Mouse (Mus musculus): ENCODE data around the gene Klhdc3. TPM values are rescaled to one million over a fixed set of nuclear protein-coding genes. Genes with fewer than 3 reads are reported as not detected.

Klhdc3 gene
- polyA plus RNA-seq (2012; rRNA removed; ENCODE audit: low replicate concordance): 82.4 and 90.5 TPM in 2 replicates

DNA sequence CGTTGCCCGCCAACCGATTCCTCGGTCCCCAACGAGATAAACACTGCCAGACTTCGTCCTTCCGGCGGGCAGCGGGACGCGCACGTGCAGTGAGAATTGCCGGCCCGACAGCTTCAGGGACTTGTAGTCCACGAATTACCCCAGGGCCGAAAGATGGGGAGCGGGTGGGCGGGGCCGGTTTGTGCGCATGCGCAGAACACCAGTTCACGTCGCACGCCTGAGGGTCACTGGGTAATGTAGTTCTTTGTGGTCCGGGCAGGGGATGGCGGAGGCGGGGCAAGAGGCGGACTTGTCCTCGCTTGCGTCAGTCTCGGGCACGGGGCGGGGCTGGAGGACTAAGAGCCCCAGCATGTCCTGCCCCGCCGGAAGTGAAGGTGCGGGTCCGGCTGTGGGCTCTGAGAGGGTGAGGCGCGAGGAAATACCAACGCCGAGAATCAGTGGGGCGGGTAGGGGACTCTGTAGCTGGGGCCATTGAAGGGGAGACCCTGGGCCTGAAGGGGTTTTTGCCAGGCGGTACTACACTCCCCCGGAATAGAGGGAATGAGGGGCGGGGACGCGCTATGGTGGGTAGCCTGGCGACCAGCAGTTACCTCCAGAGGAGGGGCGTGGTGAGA, at the start of gene Klhdc3:
TSS of gene Klhdc3 (minus strand) at position 155 of the 614 bp plus-strand sequence.

DNA sequence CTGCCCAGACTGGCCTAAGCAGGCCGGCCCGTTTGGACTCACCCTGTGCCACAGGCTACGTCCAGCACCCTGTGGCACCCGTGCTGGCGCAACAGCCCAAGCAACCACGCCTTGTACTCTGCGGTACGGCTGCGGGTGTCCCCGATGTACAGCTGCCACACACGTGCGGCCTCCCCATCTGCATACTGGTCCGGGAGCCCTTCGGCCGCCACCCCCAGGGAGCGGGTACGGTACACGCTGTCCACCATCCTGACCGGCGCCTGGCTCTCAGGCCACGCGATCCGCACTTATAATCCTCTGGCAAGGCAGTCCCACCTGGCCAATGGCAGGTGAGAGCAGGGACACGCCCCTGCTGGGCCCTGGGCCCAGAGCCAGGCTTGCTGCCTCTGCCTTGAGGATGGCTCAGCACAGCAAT, 48.2 kb upstream of the Klhdc3 start, which contains the start of gene Gnmt:
TSS of gene Gnmt (minus strand) at position 265 of the 415 bp plus-strand sequence.

DNA sequence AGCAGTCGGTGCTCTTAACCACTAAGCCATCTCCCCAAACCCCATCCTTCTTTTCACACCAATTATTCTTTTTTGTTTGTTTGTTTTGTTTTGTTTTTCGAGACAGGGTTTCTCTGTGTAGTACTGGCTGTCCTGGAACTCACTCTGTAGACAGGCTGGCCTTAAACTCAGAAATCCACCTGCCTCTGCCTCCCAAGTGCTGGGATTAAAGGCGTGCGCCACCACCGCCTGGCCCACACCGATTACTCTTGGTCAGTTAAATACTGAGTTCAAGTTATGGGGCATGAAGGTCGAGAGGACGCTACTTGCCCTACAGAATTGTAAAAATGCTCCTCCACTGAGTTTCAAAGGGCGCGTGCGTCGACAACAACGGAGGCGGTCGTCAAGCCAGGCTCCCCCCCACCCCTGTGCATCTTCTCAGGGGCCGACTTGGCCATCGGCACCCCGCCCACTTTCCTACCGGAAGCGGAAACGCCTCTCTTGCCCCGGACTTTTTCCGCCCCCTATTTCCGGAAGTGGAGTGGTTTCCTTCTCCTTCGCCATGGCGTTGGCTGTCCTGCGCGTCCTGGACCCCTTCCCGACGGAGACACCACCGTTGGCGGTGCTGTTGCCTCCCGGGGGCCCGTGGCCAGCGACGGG, 30.4 kb upstream of the Klhdc3 start, which contains the start of gene Pex6:
TSS of gene Pex6 (plus strand) at position 505 of the 639 bp plus-strand sequence.

DNA sequence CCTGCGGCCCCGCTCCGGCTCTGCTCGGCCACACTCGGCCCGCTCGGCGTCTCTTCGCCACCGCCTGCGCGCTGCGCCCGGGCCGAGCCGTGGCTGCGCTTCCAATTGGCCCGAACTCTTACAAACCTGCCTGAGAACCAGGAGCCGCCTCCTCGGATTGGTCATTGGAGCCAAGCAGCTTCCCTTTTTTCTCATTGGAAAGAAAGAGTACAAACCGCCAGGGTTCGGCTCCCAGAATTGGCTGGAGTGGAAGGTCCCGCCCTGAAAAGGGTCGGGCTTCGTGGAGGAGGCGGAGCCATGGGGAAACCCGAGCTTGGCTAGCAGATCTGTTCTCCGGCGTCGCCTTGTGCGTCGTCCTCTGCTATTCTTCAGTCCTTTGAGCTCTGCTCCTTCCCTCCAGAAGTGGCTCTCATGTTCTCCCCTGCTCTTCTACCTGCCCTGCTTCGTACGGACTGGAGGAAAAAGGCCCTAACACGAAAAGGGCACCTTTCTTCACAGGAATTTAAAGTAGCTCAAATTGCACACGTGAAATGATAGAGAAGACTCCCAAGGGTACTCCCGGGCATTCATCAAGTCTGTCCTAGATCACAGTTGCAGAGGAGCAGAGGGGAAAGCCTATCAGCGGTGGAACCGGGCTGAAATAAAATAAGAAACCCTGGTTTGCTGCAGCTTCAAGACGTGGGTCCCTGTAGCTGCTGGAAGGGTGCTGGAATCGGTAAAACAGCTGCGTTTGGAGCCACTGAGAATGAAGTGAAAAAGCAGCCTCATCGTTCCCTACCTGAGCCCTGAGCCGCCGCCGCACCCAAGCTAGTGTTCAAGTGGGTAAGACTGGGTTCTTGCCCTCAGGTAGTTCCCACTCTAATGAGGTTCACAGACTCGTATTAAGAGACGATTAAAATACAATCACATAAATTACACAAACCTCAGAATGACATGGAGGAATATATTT, 24.4 kb upstream of the Klhdc3 start, which contains the start of gene Ppp2r5d:
TSS of gene Ppp2r5d (minus strand) at position 225 of the 949 bp plus-strand sequence.

DNA sequence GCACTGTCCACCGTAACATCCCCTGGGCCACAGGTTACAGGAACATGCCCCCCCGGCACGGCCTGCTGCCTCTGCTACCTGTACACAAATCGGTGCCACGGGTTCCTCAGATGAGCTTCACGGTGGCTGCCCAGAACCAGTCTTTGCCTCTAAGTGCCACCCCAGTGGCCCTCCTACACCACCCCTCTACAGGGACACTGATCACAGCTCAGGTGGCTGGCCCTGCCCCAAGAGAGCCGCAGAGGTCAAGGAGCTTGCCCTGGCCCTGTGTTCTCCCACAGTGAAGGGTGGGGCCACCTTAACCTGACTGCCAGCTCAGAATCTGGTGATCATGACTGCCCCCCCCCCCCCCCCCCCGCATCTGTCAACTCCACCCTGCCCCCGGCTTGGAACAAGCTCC, 2.3 kb downstream of the Klhdc3 start, which contains the start of gene Mea1:
TSS of gene Mea1 (plus strand) at position 378 of the 400 bp plus-strand sequence.

GRCm38 (mm10) chr17:46673850-46674529, 6.7 kb downstream of the Klhdc3 start, which contains the start of gene Rrp36:
Gene Rrp36, minus strand, starts transcription at chr17:46674352.

DNA sequence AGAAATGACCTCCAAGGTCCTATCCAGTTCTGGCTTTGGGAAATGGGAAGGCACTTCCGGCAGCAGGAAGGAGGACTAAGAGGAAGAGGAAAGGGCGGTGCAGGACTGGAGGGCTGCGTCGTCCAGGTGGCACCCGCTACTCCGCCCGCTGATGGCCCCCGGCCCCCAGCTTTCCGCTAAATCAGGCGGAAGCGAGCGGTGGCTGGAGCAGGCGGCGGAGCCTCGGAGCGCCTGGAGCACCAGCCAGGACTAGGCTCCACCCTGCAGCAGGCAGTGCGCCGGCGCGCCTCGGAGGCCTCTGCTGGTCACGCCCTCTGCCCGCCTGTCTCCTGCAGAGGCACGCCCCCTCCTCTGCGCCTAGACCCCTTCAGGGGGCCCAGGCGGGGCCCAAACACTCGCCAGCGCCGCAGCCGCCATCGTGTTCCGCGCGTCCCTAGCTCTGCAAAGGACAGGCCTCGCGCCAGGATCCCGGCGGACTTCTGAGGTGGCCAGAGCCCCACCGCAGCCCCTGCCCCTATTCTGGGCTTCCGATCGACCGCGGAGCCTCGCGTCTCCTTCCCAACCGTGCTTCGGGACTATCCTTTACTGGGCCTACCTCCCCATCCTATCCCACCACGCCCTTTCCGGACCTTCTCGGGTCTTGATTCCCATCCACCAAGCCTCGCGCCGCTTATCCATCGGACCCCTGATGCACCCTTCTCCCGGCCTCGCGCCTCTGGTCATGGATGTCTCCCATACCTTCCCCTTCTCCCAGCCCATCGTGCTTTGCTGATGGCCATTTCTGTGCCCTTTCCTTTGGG, 30.3 kb downstream of the Klhdc3 start, which contains the start of gene Cul7:
TSS of gene Cul7 (plus strand) at position 106 of the 800 bp plus-strand sequence.

DNA sequence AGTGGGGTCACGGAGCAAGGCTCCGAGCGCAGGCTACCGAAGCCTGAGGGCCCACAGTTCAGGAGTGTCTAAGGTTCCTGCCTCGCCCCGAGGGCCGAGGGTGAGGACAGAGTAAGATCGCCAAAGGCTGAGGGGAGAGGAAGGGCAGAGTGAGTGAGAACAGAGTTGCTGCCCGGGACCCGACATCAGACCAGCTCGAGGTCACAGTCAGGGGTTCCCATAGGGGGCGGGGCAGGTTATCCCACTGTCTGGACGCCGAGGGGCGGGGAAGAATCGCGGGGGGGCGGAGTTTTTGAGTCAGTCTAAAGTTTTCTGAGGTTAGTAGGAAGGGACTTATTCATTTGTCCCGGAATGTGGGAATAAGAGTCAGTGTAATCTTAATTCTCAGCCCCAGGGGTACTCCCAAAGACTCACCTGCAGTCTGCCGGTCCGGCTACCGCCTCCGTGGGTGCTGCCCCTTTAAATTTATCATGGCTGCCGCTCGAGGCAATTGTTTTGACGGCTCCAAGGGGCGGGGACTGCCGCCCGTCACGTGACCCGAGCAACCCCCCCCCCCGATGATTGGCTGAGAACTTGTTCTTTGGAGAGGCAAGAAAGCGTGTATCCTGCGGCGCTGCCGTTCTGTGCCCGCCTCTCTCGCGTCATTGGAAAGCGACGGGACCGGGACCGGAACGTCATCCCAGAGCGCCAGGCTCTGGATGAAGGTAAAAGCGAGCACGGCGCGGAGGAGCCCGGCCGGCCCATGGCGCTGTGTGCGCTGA, 35.0 kb downstream of the Klhdc3 start, which contains the start of the genes Klc4 and Mrpl2:
TSS of gene Klc4 (minus strand) at position 462 of the 761 bp plus-strand sequence.
TSS of gene Mrpl2 (plus strand) at position 669 of the 761 bp plus-strand sequence.

DNA sequence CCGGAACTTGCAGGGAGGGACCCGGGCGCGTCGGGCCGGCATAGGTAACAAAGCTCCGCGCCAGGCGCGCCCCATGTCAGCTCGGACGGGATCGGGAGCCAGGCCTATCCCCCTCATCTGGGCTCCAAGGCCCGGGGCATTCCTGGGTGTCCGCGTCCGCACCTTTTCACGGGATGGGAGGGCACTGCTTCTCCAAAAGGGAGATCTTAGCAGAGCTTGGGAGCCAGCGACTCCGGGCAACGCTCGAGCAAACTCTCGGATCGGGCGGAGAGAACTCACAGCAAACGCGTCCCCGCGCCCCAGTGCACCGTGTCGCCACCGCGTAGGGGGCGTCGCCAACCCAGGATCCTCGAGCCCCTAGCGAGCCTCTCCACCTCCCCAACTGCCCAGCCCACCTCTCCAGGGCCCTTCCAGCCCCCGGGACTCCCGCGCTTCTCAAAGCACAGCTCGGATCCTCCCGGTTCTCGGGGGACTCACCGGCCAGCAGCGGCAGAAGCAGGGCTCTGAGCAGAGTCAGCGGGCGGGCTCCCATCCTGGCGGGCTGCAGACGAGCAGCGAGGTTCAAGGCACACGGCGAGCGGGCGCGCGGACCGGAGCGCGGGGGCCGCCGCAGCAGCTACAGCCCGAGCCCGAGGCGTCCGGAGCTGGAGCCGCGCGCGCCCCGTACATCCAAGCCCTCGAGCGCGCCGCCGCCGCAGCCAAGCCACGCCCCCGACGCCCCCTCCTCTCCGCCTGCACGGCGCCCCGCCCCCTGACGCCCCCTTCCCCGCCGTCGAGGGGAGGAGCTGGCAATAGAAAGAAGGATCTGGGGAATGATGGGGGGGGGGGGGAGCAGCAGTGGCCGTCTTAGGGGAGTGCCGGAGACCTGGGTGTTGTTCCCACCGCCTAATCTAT, 51.7 kb downstream of the Klhdc3 start, which contains the start of gene Ptk7:
TSS of gene Ptk7 (minus strand) at position 714 of the 894 bp plus-strand sequence.

Other genes starting within 250 kb of the Klhdc3 start
- not detected in 2 replicates for gene Slc22a7, start 242.5 kb downstream of the Klhdc3 start, polyA plus RNA-seq (2012; rRNA removed; ENCODE audit: low replicate concordance)
- 0.03 and 0.35 TPM in 2 replicates for gene Ttbk1, start 193.2 kb downstream of the Klhdc3 start, polyA plus RNA-seq (2012; rRNA removed; ENCODE audit: low replicate concordance)
- 0.52 and 9.8 TPM in 2 replicates for gene Dnph1, start 184.2 kb downstream of the Klhdc3 start, polyA plus RNA-seq (2012; rRNA removed; ENCODE audit: low replicate concordance)
- 31.7 and 46.2 TPM in 2 replicates for gene Cul9, start 134.5 kb downstream of the Klhdc3 start, polyA plus RNA-seq (2012; rRNA removed; ENCODE audit: low replicate concordance)
- 89.3 and 235 TPM in 2 replicates for gene Srf, start 124.7 kb downstream of the Klhdc3 start, polyA plus RNA-seq (2012; rRNA removed; ENCODE audit: low replicate concordance)
- gene Ptk7, start 51.4 kb downstream of the Klhdc3 start, polyA plus RNA-seq (2012; rRNA removed; ENCODE audit: low replicate concordance): 5.1 and 118 TPM in 2 replicates
- 14.9 and 19.2 TPM in 2 replicates for gene Klc4, start 34.9 kb downstream of the Klhdc3 start, polyA plus RNA-seq (2012; rRNA removed; ENCODE audit: low replicate concordance)
- gene Mrpl2, start 34.7 kb downstream of the Klhdc3 start, polyA plus RNA-seq (2012; rRNA removed; ENCODE audit: low replicate concordance): 65.3 and 89.3 TPM in 2 replicates
- 39.0 and 83.9 TPM in 2 replicates for gene Cul7, start 30.6 kb downstream of the Klhdc3 start, polyA plus RNA-seq (2012; rRNA removed; ENCODE audit: low replicate concordance)
- 35.9 and 42.6 TPM in 2 replicates for gene Rrp36, start 6.6 kb downstream of the Klhdc3 start, polyA plus RNA-seq (2012; rRNA removed; ENCODE audit: low replicate concordance)
- gene Mea1, start 2.1 kb downstream of the Klhdc3 start, polyA plus RNA-seq (2012; rRNA removed; ENCODE audit: low replicate concordance): 80.7 and 88.9 TPM in 2 replicates
- gene Ppp2r5d, start 24.2 kb upstream of the Klhdc3 start, polyA plus RNA-seq (2012; rRNA removed; ENCODE audit: low replicate concordance): 72.2 and 74.0 TPM in 2 replicates
- gene Pex6, start 30.5 kb upstream of the Klhdc3 start, polyA plus RNA-seq (2012; rRNA removed; ENCODE audit: low replicate concordance): 55.9 and 71.7 TPM in 2 replicates
- 1.9 and 2.7 TPM in 2 replicates for gene Gnmt, start 48.3 kb upstream of the Klhdc3 start, polyA plus RNA-seq (2012; rRNA removed; ENCODE audit: low replicate concordance)
- gene Cnpy3, start 71.3 kb upstream of the Klhdc3 start, polyA plus RNA-seq (2012; rRNA removed; ENCODE audit: low replicate concordance): 55.8 and 75.6 TPM in 2 replicates
- not detected in 2 replicates for gene Ptcra, start 82.8 kb upstream of the Klhdc3 start, polyA plus RNA-seq (2012; rRNA removed; ENCODE audit: low replicate concordance)
- 79.9 and 106 TPM in 2 replicates for gene 2310039H08Rik, start 91.7 kb upstream of the Klhdc3 start, polyA plus RNA-seq (2012; rRNA removed; ENCODE audit: low replicate concordance)
- 29.2 and 40.1 TPM in 2 replicates for gene Rpl7l1, start 101.8 kb upstream of the Klhdc3 start, polyA plus RNA-seq (2012; rRNA removed; ENCODE audit: low replicate concordance)
- 7.0 and 16.5 TPM in 2 replicates for gene Bicral, start 177.6 kb upstream of the Klhdc3 start, polyA plus RNA-seq (2012; rRNA removed; ENCODE audit: low replicate concordance)
- gene Tbcc, start 209.8 kb upstream of the Klhdc3 start, polyA plus RNA-seq (2012; rRNA removed; ENCODE audit: low replicate concordance): 17.9 and 25.7 TPM in 2 replicates
- gene Prph2, start 229.5 kb upstream of the Klhdc3 start, polyA plus RNA-seq (2012; rRNA removed; ENCODE audit: low replicate concordance): not detected in 2 replicates

Measured in subcutaneous adipose tissue, adult 2 months (tissue).